Mouse (Mus musculus) limb, embryonic 13.5 days (tissue): ENCODE data around the gene Plac8. TPM values are rescaled to one million over a fixed set of nuclear protein-coding genes. Genes with fewer than 3 reads are reported as not detected.
A peak's percentile ranks its signal among the peaks of the same experiment; 100 is the strongest.

Experiments
- ATAC-seq: fragments of 200-750 bp; cut with Nextera tagmentation; 2 replicates; pipeline ENCODE4 v1.8.0; 2017; ENCODE audit warnings: low read depth, moderate number of reproducible peaks, moderate TSS enrichment; ENCODE audit not compliant: low FRiP score
- H3K27ac ChIP-seq: fragments of 300-500 bp; sonication (generic); 2 replicates; pipeline ENCODE4 v1.5.1; 2015; ENCODE audit warnings: inconsistent platforms, mild to moderate bottlenecking, moderate library complexity
- H3K27me3 ChIP-seq: fragments of 300-500 bp; sonication (generic); 2 replicates; pipeline ENCODE4 v1.6.1; 2015; ENCODE audit warnings: mild to moderate bottlenecking, inconsistent platforms
- H3K36me3 ChIP-seq: fragments of 300-500 bp; sonication (generic); 2 replicates; pipeline ENCODE4 v1.6.1; 2015; ENCODE audit warnings: inconsistent platforms, mild to moderate bottlenecking, moderate library complexity
- H3K4me1 ChIP-seq: fragments of 300-500 bp; sonication (generic); 2 replicates; pipeline ENCODE4 v1.6.1; 2015; ENCODE audit warnings: inconsistent platforms
- H3K4me2 ChIP-seq: fragments of 300-500 bp; sonication (generic); replicated peaks from 2 replicates; pipeline ENCODE4 v1.6.1; 2015; ENCODE audit warnings: inconsistent platforms, mild to moderate bottlenecking, moderate library complexity
- H3K4me3 ChIP-seq: fragments of 300-500 bp; sonication (generic); 2 replicates; pipeline ENCODE4 v1.5.1; 2015; ENCODE audit warnings: moderate library complexity, mild to moderate bottlenecking, inconsistent platforms
- H3K9ac ChIP-seq: fragments of 300-500 bp; sonication (generic); 2 replicates; pipeline ENCODE4 v1.6.1; 2015; ENCODE audit warnings: mild to moderate bottlenecking, inconsistent platforms
- H3K9me3 ChIP-seq: fragments of 300-500 bp; sonication (generic); 2 replicates; pipeline ENCODE4 v1.6.1; 2016; ENCODE audit warnings: inconsistent platforms
- WGBS: fragments of 180-500 bp; shearing (Covaris S2); methylation state at CpG from one replicate; pipeline ENCODE4 v1.1.7; 2015; 5-methylcytosine and 5-hydroxymethylcytosine counted together
- polyA plus RNA-seq: library from polyadenylated mRNA; unstranded; fragments of >200 nt; fragmentation: Nextera tagmentation; extraction: Ambion mirVana; gene quantifications from 2 replicates; pipeline ENCODE4 v1.2.1, GENCODE M21; 2015

Gene Plac8
- polyA plus RNA-seq: 4.5 and 6.0 TPM in 2 replicates

DNA sequence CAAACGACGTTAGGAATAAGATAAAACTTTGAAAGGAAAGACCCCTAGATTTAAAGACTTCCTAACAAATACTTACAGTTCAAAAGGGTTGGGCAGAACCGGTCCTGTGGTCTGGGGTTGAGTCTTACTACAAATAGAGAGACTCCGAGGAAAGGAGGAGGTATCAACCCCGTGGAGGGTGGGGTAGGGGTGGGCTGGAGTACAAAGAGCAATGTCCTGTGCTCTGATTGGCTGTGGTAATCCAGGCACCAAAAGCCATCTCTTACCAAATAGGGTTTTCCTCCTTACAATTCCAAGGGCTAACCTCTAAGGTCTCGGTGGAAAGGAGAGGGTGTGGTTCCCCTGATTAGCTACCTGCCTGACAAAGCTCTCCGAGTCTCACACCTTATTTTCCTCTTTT, at the start of gene Plac8:
Gene Plac8, minus strand, starts transcription at position 177 of the 400 bp plus-strand sequence.
- H3K4me2 ChIP-seq: no peak within 1 kb of the TSS
- H3K4me1 ChIP-seq: no peaks in the 10 kb centered on the region
- H3K27me3 ChIP-seq: peaks cover 4% of the 10 kb centered on the region; the same call in 1 of the 2 replicates
- H3K9me3 ChIP-seq: no peaks in the 10 kb centered on the region
- H3K9ac ChIP-seq: no peak within 1 kb of the TSS
- H3K27ac ChIP-seq: no peak within 1 kb of the TSS
- H3K36me3 ChIP-seq: no peaks in the 10 kb centered on the region
- ATAC-seq: no peak
- no peak within 1 kb of the TSS for H3K4me3 ChIP-seq
- 27% methylated on average over 7 of the region's 7 CpGs for WGBS

DNA sequence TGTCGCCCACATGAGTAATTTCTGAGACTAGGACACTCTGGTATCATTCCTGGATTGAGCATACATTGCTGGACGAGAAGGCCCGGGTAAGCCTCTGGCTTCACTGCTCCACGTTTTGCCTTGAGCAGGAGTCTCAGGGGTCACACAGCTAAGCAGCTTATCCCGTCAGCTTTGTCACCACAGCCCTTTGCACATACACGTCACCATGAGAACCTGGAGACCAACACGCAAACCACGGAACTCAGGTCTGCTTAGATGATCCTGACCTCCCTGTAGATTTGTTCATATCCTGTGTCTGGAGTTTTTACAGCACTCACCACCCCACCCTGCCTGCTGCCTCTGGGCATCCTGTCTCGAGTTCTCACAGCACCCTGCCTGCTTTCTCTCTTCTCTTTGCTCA, 48.9 kb upstream of the Plac8 start:
- Histone ChIP-seq H3K4me2 (no peak overlapping the region), H3K36me3 (no peaks in the 10 kb centered on the region), H3K4me3 (no peak overlapping the region), H3K4me1 (no peaks in the 10 kb centered on the region), H3K9ac (no peak overlapping the region), H3K9me3 (no peaks in the 10 kb centered on the region), H3K27me3 (no peaks in the 10 kb centered on the region), H3K27ac (no peak overlapping the region)
- no peak for ATAC-seq
- WGBS: 60% methylated on average over 9 of the region's 9 CpGs

DNA sequence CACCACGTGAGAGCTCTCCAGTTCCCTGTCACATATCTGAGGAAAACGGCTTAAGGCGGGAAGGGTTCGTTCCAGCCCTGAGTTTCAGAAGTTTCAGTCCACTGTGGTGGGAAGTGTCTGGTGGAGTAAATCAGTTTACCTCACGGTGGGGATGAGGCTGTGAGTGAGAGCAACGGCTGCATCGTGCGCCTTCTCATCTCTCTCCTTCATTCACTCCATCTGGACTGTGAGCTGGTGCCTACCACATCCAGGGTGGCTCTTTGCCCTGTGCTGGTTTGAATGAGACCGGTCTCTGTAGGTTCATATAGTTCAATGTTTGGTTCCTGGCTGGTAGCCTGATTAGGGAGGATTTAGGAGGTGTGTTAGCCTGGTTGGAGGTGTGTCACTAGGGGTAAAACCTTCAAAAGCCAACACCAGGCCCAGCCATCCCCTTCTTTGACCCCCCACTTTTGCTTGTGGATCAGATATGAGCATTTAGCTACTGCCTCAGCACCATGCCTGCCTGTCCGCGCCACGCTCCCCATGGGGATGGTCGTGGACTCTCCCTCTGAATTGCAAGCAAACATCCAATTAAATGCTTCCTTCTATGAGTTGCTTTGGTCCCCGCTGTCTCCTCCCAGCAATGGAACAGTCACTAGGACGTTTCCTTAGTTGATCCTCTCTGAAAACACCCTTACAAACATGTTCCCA, 47.7 kb upstream of the Plac8 start:
- no peaks in the 10 kb centered on the region for H3K9me3 ChIP-seq
- H3K4me3 ChIP-seq: no peak overlapping the region
- no peaks in the 10 kb centered on the region for H3K27me3 ChIP-seq
- H3K9ac ChIP-seq: no peak overlapping the region
- no peaks in the 10 kb centered on the region for H3K4me1 ChIP-seq
- no peak for ATAC-seq
- no peak overlapping the region for H3K4me2 ChIP-seq
- H3K36me3 ChIP-seq: no peaks in the 10 kb centered on the region
- no peak overlapping the region for H3K27ac ChIP-seq
- 86% methylated on average over 15 of the region's 15 CpGs for WGBS

DNA sequence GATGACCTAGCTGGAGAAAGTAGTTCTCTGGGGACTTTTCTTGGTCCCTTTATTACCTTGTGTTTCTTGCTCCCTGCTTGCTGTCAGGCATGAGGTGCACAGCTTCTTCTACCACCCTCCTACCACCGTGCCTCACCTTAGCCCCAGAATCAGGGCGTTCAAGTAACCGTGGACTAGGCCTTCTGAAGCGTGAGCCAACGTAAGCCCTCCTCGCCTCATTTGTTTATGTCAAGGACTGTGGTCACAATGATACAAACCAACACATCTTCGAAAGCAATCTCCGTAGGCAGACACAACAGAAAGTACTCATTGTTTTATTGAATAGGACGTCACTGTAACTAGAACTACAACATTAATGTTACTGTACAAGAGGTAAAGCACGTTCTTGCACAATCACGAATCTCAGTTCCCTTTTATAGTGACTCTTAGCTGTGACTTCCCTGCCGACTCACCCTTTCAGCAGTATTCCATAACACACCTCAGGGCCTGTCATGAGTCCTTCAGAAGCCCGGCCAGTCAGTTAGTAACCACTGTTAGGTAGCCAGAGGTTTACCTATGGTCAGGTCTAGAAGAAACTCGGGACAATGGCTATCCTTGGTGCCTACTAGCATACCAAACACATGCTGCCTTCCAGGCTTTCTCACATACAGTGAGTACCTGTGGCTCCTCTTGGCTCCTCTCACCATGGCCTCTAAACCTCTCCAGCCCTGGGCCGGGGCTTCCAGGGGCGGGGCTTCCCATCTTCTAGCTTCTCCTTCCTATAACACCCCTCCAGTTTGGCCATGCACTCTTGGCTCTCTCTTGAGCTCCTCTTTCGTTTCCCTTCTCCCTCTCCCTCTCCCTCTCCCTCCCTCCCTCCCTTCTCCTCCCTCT, 42.1 kb upstream of the Plac8 start:
- ATAC-seq: no peak
- no peak overlapping the region for H3K4me2 ChIP-seq
- H3K27me3 ChIP-seq: no peaks in the 10 kb centered on the region
- H3K9me3 ChIP-seq: no peaks in the 10 kb centered on the region
- no peak overlapping the region for H3K9ac ChIP-seq
- no peak overlapping the region for H3K4me3 ChIP-seq
- no peaks in the 10 kb centered on the region for H3K36me3 ChIP-seq
- H3K27ac ChIP-seq: no peak overlapping the region
- 86% methylated on average over 17 of the region's 17 CpGs for WGBS
- no peaks in the 10 kb centered on the region for H3K4me1 ChIP-seq

DNA sequence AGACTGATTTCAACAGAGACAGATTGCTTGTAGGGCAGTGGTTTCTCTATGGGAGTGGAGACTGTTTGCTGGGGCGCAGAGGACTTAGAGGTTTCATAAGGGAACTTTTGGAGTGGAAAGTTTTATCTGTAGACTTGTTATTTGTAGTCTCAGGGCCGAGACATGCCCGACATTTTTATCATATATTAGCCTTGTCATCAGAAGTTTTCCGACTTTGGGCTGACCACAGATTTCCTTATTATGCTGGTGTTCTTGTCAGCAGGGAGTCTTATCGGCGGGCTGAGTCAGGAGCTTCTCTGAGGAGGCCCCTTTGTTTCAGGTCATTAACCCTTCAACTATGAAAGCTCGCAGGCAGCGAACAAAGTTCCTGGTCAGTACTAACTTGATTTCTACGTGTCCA, 35.8 kb upstream of the Plac8 start:
- Histone ChIP-seq H3K27me3 (no peaks in the 10 kb centered on the region), H3K27ac (no peak overlapping the region), H3K9me3 (no peaks in the 10 kb centered on the region), H3K4me1 (peaks cover 11% of the 10 kb centered on the region; the same call in 1 of the 2 replicates), H3K36me3 (no peaks in the 10 kb centered on the region), H3K4me3 (no peak overlapping the region), H3K9ac (no peak overlapping the region), H3K4me2 (no peak overlapping the region)
- WGBS: 87% methylated on average over 9 of the region's 9 CpGs
- ATAC-seq: no peak

DNA sequence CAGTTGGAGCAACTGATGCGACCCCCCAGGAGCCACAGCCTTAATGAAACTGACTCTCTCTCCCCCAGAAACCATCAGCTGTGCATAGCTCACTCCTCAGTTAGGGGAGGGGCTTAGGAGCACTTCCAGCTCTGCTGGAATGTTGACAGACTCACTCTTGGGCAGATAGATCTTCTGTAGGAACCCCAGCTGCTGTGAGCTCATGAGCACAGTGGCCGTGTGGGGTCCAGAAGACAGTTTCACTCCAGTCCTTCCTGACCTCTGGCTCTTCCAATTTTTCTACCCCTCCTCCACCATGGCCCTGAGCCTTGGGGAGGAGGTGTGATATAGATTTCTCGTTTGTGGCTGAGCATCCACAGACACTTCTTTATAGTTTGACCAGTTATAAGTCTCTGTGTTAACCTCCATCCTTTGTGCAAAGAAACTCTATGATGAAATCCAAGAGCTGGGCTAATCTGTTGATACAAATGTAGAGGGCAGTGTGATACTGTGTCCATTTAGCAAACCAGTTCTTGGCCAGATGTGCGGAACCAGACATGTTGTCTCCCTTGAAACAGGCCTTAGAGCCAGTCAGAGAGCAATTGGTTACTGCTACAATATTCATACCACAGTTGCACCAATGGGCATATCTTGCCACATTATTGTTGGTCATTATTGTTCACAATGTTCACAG, 35.2 kb upstream of the Plac8 start:
- Histone ChIP-seq H3K27me3 (no peaks in the 10 kb centered on the region), H3K9ac (no peak overlapping the region), H3K4me3 (no peak overlapping the region), H3K9me3 (no peaks in the 10 kb centered on the region), H3K4me2 (no peak overlapping the region), H3K4me1 (peaks cover 11% of the 10 kb centered on the region; the same call in 1 of the 2 replicates), H3K36me3 (no peaks in the 10 kb centered on the region), H3K27ac (no peak overlapping the region)
- ATAC-seq: no peak
- 65% methylated on average over 4 of the region's 4 CpGs for WGBS

DNA sequence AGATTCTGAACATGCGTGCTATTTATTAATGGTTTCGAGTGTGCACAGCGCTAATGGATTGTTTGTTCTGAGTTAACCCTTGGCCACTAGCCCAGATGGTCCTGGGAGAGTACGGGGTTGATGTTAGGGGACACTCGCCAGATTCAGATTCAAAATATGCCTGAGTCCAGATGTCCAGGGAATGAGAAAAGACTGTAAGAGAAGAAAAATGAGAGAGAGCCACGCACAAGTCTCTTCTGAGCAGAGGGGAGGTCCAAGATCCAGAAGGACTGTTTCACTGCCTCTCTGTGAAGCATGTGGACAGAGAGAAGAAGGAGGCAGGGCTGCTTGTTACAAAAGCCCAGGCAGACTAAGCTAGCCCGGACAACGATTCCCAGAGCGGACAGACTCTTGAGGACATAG, 33.8 kb upstream of the Plac8 start:
- Histone ChIP-seq H3K9me3 (no peaks in the 10 kb centered on the region), H3K4me2 (peak overlapping the region; percentile 7; the same call in 1 of the 2 replicates), H3K36me3 (no peaks in the 10 kb centered on the region), H3K27ac (0 out of 2 replicates have a peak overlapping the region, but pooled peaks have one; percentile 4), H3K9ac (no peak overlapping the region), H3K4me3 (no peak overlapping the region), H3K4me1 (peaks cover 11% of the 10 kb centered on the region; the same call in 1 of the 2 replicates), H3K27me3 (no peaks in the 10 kb centered on the region)
- 52% methylated on average over 9 of the region's 9 CpGs for WGBS
- ATAC-seq: peak; percentile 69

DNA sequence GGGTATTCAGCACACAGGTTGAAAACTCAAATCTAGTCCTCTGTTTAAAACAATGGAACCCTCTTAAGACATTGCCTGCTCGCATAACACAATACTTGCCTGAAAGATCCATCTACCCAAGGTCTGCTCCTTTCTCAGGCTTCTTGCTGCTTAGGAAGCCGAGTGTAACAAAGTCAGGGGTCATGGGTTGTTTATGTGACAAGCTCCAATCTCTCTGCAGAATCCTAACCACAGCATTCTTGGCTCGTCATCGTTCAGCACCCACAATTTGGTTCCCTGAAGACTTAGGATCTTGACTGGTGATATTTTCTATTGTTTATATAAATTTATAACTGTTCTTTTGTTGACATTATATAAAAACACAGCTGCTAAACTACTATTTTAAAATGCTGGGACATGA, 32.0 kb upstream of the Plac8 start:
- Histone ChIP-seq H3K9ac (no peak overlapping the region), H3K27me3 (no peaks in the 10 kb centered on the region), H3K9me3 (no peaks in the 10 kb centered on the region), H3K4me3 (no peak overlapping the region), H3K27ac (no peak overlapping the region), H3K4me1 (peaks cover 11% of the 10 kb centered on the region; the same call in 1 of the 2 replicates), H3K36me3 (no peaks in the 10 kb centered on the region), H3K4me2 (no peak overlapping the region)
- 75% methylated on average over 4 of the region's 4 CpGs for WGBS
- ATAC-seq: no peak

DNA sequence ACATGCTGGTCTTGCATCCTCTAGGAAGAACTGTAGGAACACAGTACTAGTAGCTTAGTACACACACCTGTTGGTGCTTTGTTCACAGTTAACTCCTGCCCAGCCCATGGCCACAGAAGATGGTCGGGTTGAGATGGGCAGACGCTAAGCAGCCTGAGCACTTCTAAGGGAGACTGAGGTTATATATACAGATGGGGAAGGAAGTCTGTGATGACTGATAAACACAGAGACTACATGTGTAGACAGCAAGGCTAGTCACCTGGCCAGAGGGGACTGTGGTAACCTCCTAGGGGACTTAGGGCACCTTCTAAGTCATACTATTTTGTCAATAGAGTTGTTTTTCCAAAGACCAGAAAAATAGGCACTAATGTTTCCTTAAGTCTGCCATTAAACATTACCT, 29.8 kb upstream of the Plac8 start:
- Histone ChIP-seq H3K4me3 (no peak overlapping the region), H3K27me3 (no peaks in the 10 kb centered on the region), H3K9me3 (no peaks in the 10 kb centered on the region), H3K27ac (no peak overlapping the region), H3K36me3 (no peaks in the 10 kb centered on the region), H3K4me1 (peaks cover 8% of the 10 kb centered on the region; the same call in 1 of the 2 replicates), H3K4me2 (no peak overlapping the region), H3K9ac (no peak overlapping the region)
- ATAC-seq: no peak
- 86% methylated on average over 2 of the region's 2 CpGs for WGBS

DNA sequence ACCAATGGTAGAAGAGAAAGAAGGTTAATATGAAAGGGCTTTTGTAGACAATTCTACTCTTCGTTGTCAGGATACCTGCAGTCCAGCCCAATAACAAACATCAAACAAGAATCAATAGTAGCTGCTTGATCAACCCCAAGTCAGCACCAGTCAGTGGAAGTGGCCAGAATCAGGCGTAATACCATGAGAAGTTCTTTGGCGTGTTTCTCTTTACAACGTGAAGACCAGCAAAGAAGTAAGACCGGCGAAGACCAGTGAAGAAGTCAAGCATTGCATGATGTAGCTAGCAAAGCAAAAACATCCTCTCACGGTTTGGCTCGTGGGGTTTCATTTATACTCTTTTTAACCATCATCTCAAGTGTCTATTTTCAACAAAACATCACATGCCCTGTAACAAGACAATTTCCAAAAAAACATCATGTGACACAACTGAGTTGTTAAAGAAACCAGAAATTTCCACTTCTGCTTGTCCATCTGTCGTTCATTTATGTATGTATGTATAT, 27.0 kb upstream of the Plac8 start:
- Histone ChIP-seq H3K4me3 (no peak overlapping the region), H3K4me1 (no peaks in the 10 kb centered on the region), H3K9me3 (no peaks in the 10 kb centered on the region), H3K27me3 (no peaks in the 10 kb centered on the region), H3K36me3 (no peaks in the 10 kb centered on the region), H3K4me2 (no peak overlapping the region), H3K9ac (no peak overlapping the region), H3K27ac (no peak overlapping the region)
- no peak for ATAC-seq
- WGBS: 92% methylated on average over 9 of the region's 9 CpGs

DNA sequence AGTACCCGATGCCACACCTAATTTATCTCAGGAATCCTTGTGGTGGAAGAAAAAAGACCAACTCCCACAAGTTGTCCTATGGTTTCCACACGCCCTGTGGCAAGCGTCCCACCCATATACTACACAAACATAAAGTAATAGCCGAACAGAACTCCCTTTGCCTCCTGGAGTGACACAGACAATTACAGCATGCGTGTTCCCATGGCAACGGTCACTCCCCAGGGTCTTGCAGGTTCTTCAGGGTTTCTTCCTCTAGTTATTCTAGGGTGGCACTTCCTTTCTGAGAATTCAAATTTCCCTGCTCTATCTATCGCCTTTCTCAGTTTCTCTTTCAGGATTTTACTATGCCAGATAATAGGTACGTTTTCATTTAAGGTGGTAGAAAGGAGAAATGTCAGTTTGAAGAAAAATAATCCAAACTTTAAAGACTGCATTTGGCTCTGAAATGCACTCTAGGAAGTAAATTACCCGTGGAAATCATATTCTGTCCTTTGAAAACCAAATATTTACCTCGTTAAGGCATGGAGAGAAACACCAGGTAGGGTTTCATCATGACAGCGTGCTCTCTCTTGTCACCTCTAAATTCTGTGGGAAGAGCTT, 25.9 kb upstream of the Plac8 start:
- Histone ChIP-seq H3K9ac (no peak overlapping the region), H3K4me2 (no peak overlapping the region), H3K27ac (no peak overlapping the region), H3K9me3 (0 out of 2 replicates have a peak, but pooled peaks cover 6% of the 10 kb centered on the region), H3K36me3 (no peaks in the 10 kb centered on the region), H3K4me3 (no peak overlapping the region), H3K27me3 (no peaks in the 10 kb centered on the region), H3K4me1 (no peaks in the 10 kb centered on the region)
- no peak for ATAC-seq
- 70% methylated on average over 11 of the region's 11 CpGs for WGBS
